Comparison of ENCODE assay signal across 13 mouse cellular contexts in genomic region chr9:32240449-32240848, GRCm38 (mm10).
"Had no signal": no experiment of that assay in that cellular context is flagged by ENCODE, and none has a peak within 500 bp of the region (broad histone marks: within the 10 kb centered on the region; RNA-seq: fewer than 3 reads in every experiment).

No protein-coding gene starts in this region.

- H3K27ac ChIP-seq: midbrain, embryonic 13.5 days; midbrain, embryonic 15.5 days; neural tube, embryonic 12.5 days; stomach, embryonic 15.5 days; stomach, postnatal 0 days had no signal

- H3K9ac ChIP-seq: lung, embryonic 14.5 days; midbrain, embryonic 13.5 days; midbrain, embryonic 15.5 days; neural tube, embryonic 12.5 days; stomach, embryonic 15.5 days had no signal

- DNase-seq: lung, adult 18-20 months; lung, embryonic 14.5 days; lung, postnatal 10 days; lung, postnatal 4 days; right cerebral cortex, postnatal 14 days; thymus, adult 2 months; thymus, postnatal 25 days had no signal

- H3K36me3 ChIP-seq: midbrain, embryonic 15.5 days; stomach, embryonic 15.5 days had no signal

- H3K4me2 ChIP-seq: lung, embryonic 14.5 days; midbrain, embryonic 11.5 days; midbrain, embryonic 13.5 days; midbrain, embryonic 15.5 days; neural tube, embryonic 12.5 days; stomach, embryonic 15.5 days had no signal

- H3K27me3 ChIP-seq: midbrain, embryonic 13.5 days; midbrain, embryonic 15.5 days; neural tube, embryonic 12.5 days; stomach, embryonic 15.5 days had no signal

- H3K4me1 ChIP-seq: midbrain, embryonic 15.5 days; neural tube, embryonic 12.5 days had no signal

- ATAC-seq: midbrain, embryonic 13.5 days; midbrain, embryonic 15.5 days had no signal

- H3K9me3 ChIP-seq: midbrain, embryonic 13.5 days; midbrain, embryonic 15.5 days; neural tube, embryonic 12.5 days; stomach, embryonic 15.5 days had no signal

- H3K4me3 ChIP-seq: midbrain, embryonic 13.5 days; midbrain, embryonic 15.5 days; neural tube, embryonic 12.5 days; stomach, embryonic 15.5 days had no signal
